Mouse (Mus musculus): Measurements from ENCODE around the gene Sept7. TPM values are rescaled to one million over a fixed set of nuclear protein-coding genes. Genes with fewer than 3 reads are reported as not detected.
A peak's percentile ranks its signal among the peaks of the same experiment; 100 is the strongest.

The Sept7 gene
- 278 and 296 TPM in 2 replicates for polyA plus RNA-seq (2016; fragmentation: Nextera tagmentation; extraction: Ambion mirVana)

GRCm38 (mm10) chr9:25252283-25252726, at the start of gene Sept7:
TSS of gene Sept7 (plus strand) at chr9:25252439.
- H3K27me3 ChIP-seq: no peaks in the 10 kb centered on the region
- peaks cover 14% of the 10 kb centered on the region for H3K4me1 ChIP-seq
- H3K9me3 ChIP-seq (replicated peaks): no peaks in the 10 kb centered on the region
- under 1% methylated on average over 54 of the region's 54 CpGs for WGBS
- ATAC-seq (ENCODE audit: low FRiP score): peak; percentile 98
- H3K36me3 ChIP-seq: no peaks in the 10 kb centered on the region
- peak within 1 kb of the TSS; percentile 70 for H3K4me2 ChIP-seq (replicated peaks)
- H3K4me3 ChIP-seq: peak within 1 kb of the TSS; percentile 97
- peak within 1 kb of the TSS; percentile 98 for H3K27ac ChIP-seq
- peak within 1 kb of the TSS; percentile 99 for H3K9ac ChIP-seq

GRCm38 (mm10) chr9:25208087-25208803, 44.0 kb upstream of the Sept7 start:
- 86% methylated on average over 8 of the region's 8 CpGs for WGBS
- Histone ChIP-seq H3K4me1 (peaks cover 10% of the 10 kb centered on the region), H3K9me3 (replicated peaks) (no peaks in the 10 kb centered on the region), H3K9ac (no peak overlapping the region), H3K4me2 (replicated peaks) (no peak overlapping the region), H3K36me3 (no peaks in the 10 kb centered on the region), H3K27me3 (no peaks in the 10 kb centered on the region), H3K27ac (no peak overlapping the region), H3K4me3 (no peak overlapping the region)
- no peak for ATAC-seq (ENCODE audit: low FRiP score)

- H3K4me3 ChIP-seq: no peak overlapping the region
- H3K9me3 ChIP-seq (replicated peaks): no peaks in the 10 kb centered on the region
- H3K4me1 ChIP-seq: peaks cover 10% of the 10 kb centered on the region
- H3K36me3 ChIP-seq: no peaks in the 10 kb centered on the region
- H3K4me2 ChIP-seq (replicated peaks): peak overlapping the region; percentile 9; the same call in 1 of the 2 replicates
- ATAC-seq (ENCODE audit: low FRiP score): peak; percentile 80
- 49% methylated on average over 9 of the region's 9 CpGs for WGBS
- H3K27me3 ChIP-seq: no peaks in the 10 kb centered on the region
- H3K27ac ChIP-seq: peak overlapping the region; percentile 31
- no peak overlapping the region for H3K9ac ChIP-seq
Observed at GRCm38 (mm10) chr9:25212309-25213163, 39.7 kb upstream of the Sept7 start.

- H3K4me2 ChIP-seq (replicated peaks): 0 out of 2 replicates have a peak overlapping the region, but pooled peaks have one; percentile 9
- H3K4me3 ChIP-seq: no peak overlapping the region
- no peaks in the 10 kb centered on the region for H3K9me3 ChIP-seq (replicated peaks)
- peak overlapping the region; percentile 31; the same call in 1 of the 2 replicates for H3K27ac ChIP-seq
- H3K9ac ChIP-seq: no peak overlapping the region
- ATAC-seq (ENCODE audit: low FRiP score): 0 out of 2 replicates have a peak, but pooled peaks have one; percentile 35
- H3K36me3 ChIP-seq: no peaks in the 10 kb centered on the region
- H3K27me3 ChIP-seq: no peaks in the 10 kb centered on the region
- H3K4me1 ChIP-seq: peaks cover 10% of the 10 kb centered on the region
Observed at GRCm38 (mm10) chr9:25213164-25213557, 39.1 kb upstream of the Sept7 start.

GRCm38 (mm10) chr9:25215411-25215810, 36.8 kb upstream of the Sept7 start:
- 62% methylated on average over 3 of the region's 3 CpGs for WGBS
- no peaks in the 10 kb centered on the region for H3K36me3 ChIP-seq
- no peak overlapping the region for H3K4me3 ChIP-seq
- no peaks in the 10 kb centered on the region for H3K27me3 ChIP-seq
- no peak overlapping the region for H3K9ac ChIP-seq
- no peak overlapping the region for H3K27ac ChIP-seq
- no peak for ATAC-seq (ENCODE audit: low FRiP score)
- no peaks in the 10 kb centered on the region for H3K9me3 ChIP-seq (replicated peaks)
- peaks cover 10% of the 10 kb centered on the region for H3K4me1 ChIP-seq
- H3K4me2 ChIP-seq (replicated peaks): no peak overlapping the region

GRCm38 (mm10) chr9:25216210-25216609, 36.0 kb upstream of the Sept7 start:
- Histone ChIP-seq H3K27ac (no peak overlapping the region), H3K27me3 (no peaks in the 10 kb centered on the region), H3K4me2 (replicated peaks) (no peak overlapping the region), H3K4me1 (peaks cover 10% of the 10 kb centered on the region), H3K9ac (no peak overlapping the region), H3K36me3 (no peaks in the 10 kb centered on the region), H3K4me3 (no peak overlapping the region), H3K9me3 (replicated peaks) (no peaks in the 10 kb centered on the region)
- 52% methylated on average over 2 of the region's 2 CpGs for WGBS
- ATAC-seq (ENCODE audit: low FRiP score): no peak

GRCm38 (mm10) chr9:25218954-25219353, 33.3 kb upstream of the Sept7 start:
- Histone ChIP-seq H3K4me1 (no peaks in the 10 kb centered on the region), H3K27ac (no peak overlapping the region), H3K4me3 (no peak overlapping the region), H3K9ac (no peak overlapping the region), H3K4me2 (replicated peaks) (no peak overlapping the region), H3K36me3 (no peaks in the 10 kb centered on the region), H3K9me3 (replicated peaks) (no peaks in the 10 kb centered on the region), H3K27me3 (no peaks in the 10 kb centered on the region)
- 53% methylated on average over 3 of the region's 3 CpGs for WGBS
- no peak for ATAC-seq (ENCODE audit: low FRiP score)

- Histone ChIP-seq H3K27me3 (no peaks in the 10 kb centered on the region), H3K36me3 (no peaks in the 10 kb centered on the region), H3K9me3 (replicated peaks) (no peaks in the 10 kb centered on the region), H3K4me2 (replicated peaks) (no peak overlapping the region), H3K4me3 (no peak overlapping the region), H3K27ac (no peak overlapping the region), H3K9ac (no peak overlapping the region), H3K4me1 (no peaks in the 10 kb centered on the region)
- 87% methylated on average over 5 of the region's 5 CpGs for WGBS
- no peak for ATAC-seq (ENCODE audit: low FRiP score)
Observed at GRCm38 (mm10) chr9:25219882-25220281, 32.4 kb upstream of the Sept7 start.

GRCm38 (mm10) chr9:25224959-25225358, 27.3 kb upstream of the Sept7 start:
- ATAC-seq (ENCODE audit: low FRiP score): no peak
- Histone ChIP-seq H3K36me3 (no peaks in the 10 kb centered on the region), H3K4me1 (no peaks in the 10 kb centered on the region), H3K27me3 (no peaks in the 10 kb centered on the region), H3K9ac (no peak overlapping the region), H3K9me3 (replicated peaks) (no peaks in the 10 kb centered on the region), H3K4me2 (replicated peaks) (no peak overlapping the region), H3K27ac (no peak overlapping the region), H3K4me3 (no peak overlapping the region)
- WGBS: 84% methylated on average over 4 of the region's 4 CpGs

GRCm38 (mm10) chr9:25229740-25230139, 22.5 kb upstream of the Sept7 start:
- WGBS: 89% methylated on average over 6 of the region's 6 CpGs

GRCm38 (mm10) chr9:25230213-25231039, 21.8 kb upstream of the Sept7 start:
- Histone ChIP-seq H3K9ac (no peak overlapping the region), H3K27ac (no peak overlapping the region), H3K36me3 (no peaks in the 10 kb centered on the region), H3K27me3 (no peaks in the 10 kb centered on the region), H3K4me3 (no peak overlapping the region), H3K9me3 (replicated peaks) (no peaks in the 10 kb centered on the region), H3K4me1 (no peaks in the 10 kb centered on the region), H3K4me2 (replicated peaks) (no peak overlapping the region)
- 89% methylated on average over 10 of the region's 10 CpGs for WGBS
- ATAC-seq (ENCODE audit: low FRiP score): no peak

More at GRCm38 (mm10) chr9:25229740-25230139, 22.5 kb upstream of the Sept7 start:
- Histone ChIP-seq H3K4me3 (no peak overlapping the region), H3K27me3 (no peaks in the 10 kb centered on the region), H3K9me3 (replicated peaks) (no peaks in the 10 kb centered on the region), H3K27ac (no peak overlapping the region), H3K36me3 (no peaks in the 10 kb centered on the region), H3K4me1 (no peaks in the 10 kb centered on the region), H3K4me2 (replicated peaks) (no peak overlapping the region), H3K9ac (no peak overlapping the region)
- ATAC-seq (ENCODE audit: low FRiP score): no peak

- ATAC-seq (ENCODE audit: low FRiP score): no peak
- H3K27ac ChIP-seq: no peak overlapping the region
- no peak overlapping the region for H3K9ac ChIP-seq
- H3K9me3 ChIP-seq (replicated peaks): no peaks in the 10 kb centered on the region
- 38% methylated on average over 3 of the region's 3 CpGs for WGBS
- no peaks in the 10 kb centered on the region for H3K36me3 ChIP-seq
- H3K4me2 ChIP-seq (replicated peaks): no peak overlapping the region
- no peaks in the 10 kb centered on the region for H3K4me1 ChIP-seq
- no peak overlapping the region for H3K4me3 ChIP-seq
- H3K27me3 ChIP-seq: no peaks in the 10 kb centered on the region
Observed at GRCm38 (mm10) chr9:25241065-25241464, 11.2 kb upstream of the Sept7 start.
